7 mouse cellular contexts compared by ENCODE assay signal in genomic region chr19:41898860-41899259, GRCm38 (mm10). TPM values are rescaled to one million over a fixed set of nuclear protein-coding genes. Genes with fewer than 3 reads are reported as not detected.
DNase-seq lines count a peak whose midpoint lies in the region; ATAC-seq and TF ChIP-seq lines count a peak whose summit lies in the region.

No protein-coding gene starts in this region.

- H3K4me2 ChIP-seq in midbrain, postnatal 0 days (ENCODE audit: low read depth, low read length, poor library complexity, severe bottlenecking): no peak overlapping the region
- H3K4me2 ChIP-seq in forebrain, embryonic 15.5 days (replicated peaks): no peak overlapping the region

- no peaks in the 10 kb centered on the region for H3K36me3 ChIP-seq in ES-E14 (ENCODE audit: control insufficient read depth, insufficient read depth, low read length, poor library complexity, severe bottlenecking)
- no peaks in the 10 kb centered on the region for H3K36me3 ChIP-seq in midbrain, postnatal 0 days (ENCODE audit: insufficient read depth, low read length)
- no peaks in the 10 kb centered on the region for H3K36me3 ChIP-seq in forebrain, embryonic 15.5 days

- peak; percentile 67 for TF ChIP-seq CTCF in left cerebral cortex, adult 2 months (IDR thresholded peaks at IDR 0.05)
- TF ChIP-seq CTCF in midbrain, postnatal 0 days (IDR thresholded peaks at IDR 0.05): peak; percentile 74

- no peaks in the 10 kb centered on the region; a peak in 1 of 4 replicates for H3K4me1 ChIP-seq in ES-E14 (ENCODE audit: control insufficient read depth in 2 of 2, insufficient read depth in 2 of 2, low read length in 2 of 2, poor library complexity in 1 of 2)
- peaks cover 6% of the 10 kb centered on the region; the same call in 1 of the 2 replicates for H3K4me1 ChIP-seq in midbrain, postnatal 0 days (ENCODE audit: insufficient read depth, low read length)
- H3K4me1 ChIP-seq in forebrain, embryonic 15.5 days: peaks cover 17% of the 10 kb centered on the region

- no peak overlapping the region for H3K4me3 ChIP-seq in left cerebral cortex, adult 2 months
- no peak overlapping the region for H3K4me3 ChIP-seq in ES-E14 (ENCODE audit: insufficient read depth in 1 of 2, low read depth in 1 of 2, low read length in 2 of 2, poor library complexity in 1 of 2, severe bottlenecking in 1 of 2)
- H3K4me3 ChIP-seq in midbrain, postnatal 0 days (ENCODE audit: low read depth, low read length): no peak overlapping the region
- no peak overlapping the region for H3K4me3 ChIP-seq in forebrain, embryonic 15.5 days

- no peak for ATAC-seq in midbrain, postnatal 0 days (ENCODE audit: low FRiP score)
- ATAC-seq in forebrain, embryonic 15.5 days (replicated peaks): no peak

- DNase-seq in left cerebral cortex, adult 2 months (ENCODE audit: extremely low spot score in 1 of 2, low spot score in 2 of 2): no peak
- DNase-seq in left cerebral cortex, postnatal 36 days (ENCODE audit: low spot score in 2 of 2): no peak
- no peak for DNase-seq in ES-E14 (ENCODE audit: low read depth, low spot score)
- peak; percentile 80 for DNase-seq in brain, adult 2 months (ENCODE audit: low read depth, low spot score)
- peak; percentile 33 for DNase-seq in heart, postnatal 4 days
- peak; percentile 46 for DNase-seq in midbrain, postnatal 0 days (ENCODE audit: low spot score)

- no peak overlapping the region for H3K27ac ChIP-seq in left cerebral cortex, adult 2 months
- no peak overlapping the region for H3K27ac ChIP-seq in ES-E14 (ENCODE audit: insufficient read depth, low read depth, low read length, poor library complexity, severe bottlenecking)
- H3K27ac ChIP-seq in midbrain, postnatal 0 days (ENCODE audit: low read depth, low read length): no peak overlapping the region
- H3K27ac ChIP-seq in forebrain, embryonic 15.5 days (replicated peaks): no peak overlapping the region

- H3K27me3 ChIP-seq in midbrain, postnatal 0 days (ENCODE audit: insufficient read depth, low read length): no peaks in the 10 kb centered on the region
- no peaks in the 10 kb centered on the region for H3K27me3 ChIP-seq in forebrain, embryonic 15.5 days

- H3K9me3 ChIP-seq in ES-E14 (ENCODE audit: control insufficient read depth, insufficient read depth, low read depth, low read length): no peaks in the 10 kb centered on the region
- no peaks in the 10 kb centered on the region for H3K9me3 ChIP-seq in midbrain, postnatal 0 days (ENCODE audit: low read length)
- no peaks in the 10 kb centered on the region for H3K9me3 ChIP-seq in forebrain, embryonic 15.5 days

- H3K9ac ChIP-seq in ES-E14 (ENCODE audit: insufficient read depth, low read depth, low read length, poor library complexity, severe bottlenecking): no peak overlapping the region
- no peak overlapping the region for H3K9ac ChIP-seq in midbrain, postnatal 0 days (replicated peaks; ENCODE audit: low read length, poor library complexity, severe bottlenecking)
- no peak overlapping the region for H3K9ac ChIP-seq in forebrain, embryonic 15.5 days (replicated peaks)

- intact Hi-C loops in left cerebral cortex, adult 2 months (cut with DNase I): loop anchor here (5.0 kb wide), 1 partner anchor 128 kb away; no protein-coding TSS in a partner anchor
- intact Hi-C loops in left cerebral cortex, postnatal 36 days (cut with DNase I): no loop called here

- WGBS in midbrain, postnatal 0 days: 47% methylated on average over 4 of the region's 4 CpGs
- 44% methylated on average over 4 of the region's 4 CpGs for WGBS in forebrain, embryonic 15.5 days

- in situ Hi-C loops in ES-E14 (cut with MboI; ENCODE audit: low sequenced_read_pairs in 2 of 2, unreplicated experiment in 2 of 2): no loop called here

TF ChIP-seq in ES-E14, 5 proteins besides CTCF, POLR2A, EP300 and RAD21:
- TF ChIP-seq CHD2 (IDR thresholded peaks at IDR 0.05; ENCODE audit: low read depth, low read length) (no peak), ZNF384 (IDR thresholded peaks at IDR 0.05; ENCODE audit: low read depth, low read length) (0 out of 2 replicates have a peak, but pooled peaks have one; percentile 24)
TF ChIP-seq in ES-E14: peak in this region for 1.

RNA-seq across cellular contexts. Expression of gene Rrp12, which starts 2.9 kb away (rescaled TPM):
- total RNA-seq in left cerebral cortex, adult 2 months (2021): 10 to 100 TPM; 33.0 to 34.1 TPM
- total RNA-seq in left cerebral cortex, postnatal 36 days (2021): 10 to 100 TPM; 32.2 to 34.1 TPM
- total RNA-seq in ES-E14 (2012; rRNA removed): 48.6 and 55.6 TPM in 2 replicates
- total RNA-seq in heart, postnatal 4 days (2021): 10 to 100 TPM; 19.9 to 23.4 TPM
- total RNA-seq in midbrain, postnatal 0 days (2014; rRNA removed): 20.6 and 21.2 TPM in 2 replicates
- polyA plus RNA-seq in midbrain, postnatal 0 days (2015; fragmentation: Nextera tagmentation; extraction: Ambion mirVana): 13.9 and 14.1 TPM in 2 replicates
- polyA plus RNA-seq in forebrain, embryonic 15.5 days (2015; fragmentation: Nextera tagmentation; extraction: Ambion mirVana): 16.7 and 17.3 TPM in 2 replicates

RNA-seq across cellular contexts. Expression of gene Pgam1, which starts 12.9 kb away (rescaled TPM):
- 100 to 1,000 TPM; 539 to 569 TPM for total RNA-seq in left cerebral cortex, adult 2 months (2021)
- 100 to 1,000 TPM; 530 to 626 TPM for total RNA-seq in left cerebral cortex, postnatal 36 days (2021)
- 762 and 881 TPM in 2 replicates for total RNA-seq in ES-E14 (2012; rRNA removed)
- 100 to 1,000 TPM; 150 to 162 TPM for total RNA-seq in heart, postnatal 4 days (2021)
- 473 and 479 TPM in 2 replicates for total RNA-seq in midbrain, postnatal 0 days (2014; rRNA removed)
- 536 and 596 TPM in 2 replicates for polyA plus RNA-seq in midbrain, postnatal 0 days (2015; fragmentation: Nextera tagmentation; extraction: Ambion mirVana)
- polyA plus RNA-seq in forebrain, embryonic 15.5 days (2015; fragmentation: Nextera tagmentation; extraction: Ambion mirVana): 463 and 466 TPM in 2 replicates

RNA-seq across cellular contexts. Expression of gene Exosc1, which starts 34.4 kb away (rescaled TPM):
- 10 to 100 TPM; 22.7 to 27.9 TPM for total RNA-seq in left cerebral cortex, adult 2 months (2021)
- 10 to 100 TPM; 21.0 to 27.3 TPM for total RNA-seq in left cerebral cortex, postnatal 36 days (2021)
- total RNA-seq in ES-E14 (2012; rRNA removed): 45.2 and 48.2 TPM in 2 replicates
- 10 to 100 TPM; 18.0 to 18.2 TPM for total RNA-seq in heart, postnatal 4 days (2021)
- 18.0 and 28.8 TPM in 2 replicates for total RNA-seq in midbrain, postnatal 0 days (2014; rRNA removed)
- 61.2 and 62.3 TPM in 2 replicates for polyA plus RNA-seq in midbrain, postnatal 0 days (2015; fragmentation: Nextera tagmentation; extraction: Ambion mirVana)
- polyA plus RNA-seq in forebrain, embryonic 15.5 days (2015; fragmentation: Nextera tagmentation; extraction: Ambion mirVana): 76.8 and 78.4 TPM in 2 replicates

RNA-seq across cellular contexts. Expression of gene Zdhhc16, which starts 34.4 kb away (rescaled TPM):
- 10 to 100 TPM; 39.3 to 48.9 TPM for total RNA-seq in left cerebral cortex, adult 2 months (2021)
- 10 to 100 TPM; 45.4 to 48.5 TPM for total RNA-seq in left cerebral cortex, postnatal 36 days (2021)
- total RNA-seq in ES-E14 (2012; rRNA removed): 62.7 and 73.7 TPM in 2 replicates
- 10 to 100 TPM; 30.7 to 31.7 TPM for total RNA-seq in heart, postnatal 4 days (2021)
- total RNA-seq in midbrain, postnatal 0 days (2014; rRNA removed): 49.2 and 61.9 TPM in 2 replicates
- 86.7 and 91.0 TPM in 2 replicates for polyA plus RNA-seq in midbrain, postnatal 0 days (2015; fragmentation: Nextera tagmentation; extraction: Ambion mirVana)
- polyA plus RNA-seq in forebrain, embryonic 15.5 days (2015; fragmentation: Nextera tagmentation; extraction: Ambion mirVana): 88.5 and 96.9 TPM in 2 replicates

RNA-seq across cellular contexts. Expression of gene Frat2, which starts 50.9 kb away (rescaled TPM):
- 1 to 10 TPM; 7.7 to 8.4 TPM for total RNA-seq in left cerebral cortex, adult 2 months (2021)
- total RNA-seq in left cerebral cortex, postnatal 36 days (2021): 10 to 100 TPM in 1 of 2 experiments, 1 to 10 TPM in 1; 7.6 to 10.2 TPM
- 4.5 and 7.0 TPM in 2 replicates for total RNA-seq in ES-E14 (2012; rRNA removed)
- 1 to 10 TPM; 3.6 to 3.9 TPM for total RNA-seq in heart, postnatal 4 days (2021)
- total RNA-seq in midbrain, postnatal 0 days (2014; rRNA removed): 6.9 and 10.4 TPM in 2 replicates
- 6.7 and 8.0 TPM in 2 replicates for polyA plus RNA-seq in midbrain, postnatal 0 days (2015; fragmentation: Nextera tagmentation; extraction: Ambion mirVana)
- 16.9 and 17.9 TPM in 2 replicates for polyA plus RNA-seq in forebrain, embryonic 15.5 days (2015; fragmentation: Nextera tagmentation; extraction: Ambion mirVana)

Comparison
In these comparisons a context has a peak if more than half of its experiments do, and no peak if none do; other contexts are left out.
1. DNase-seq: peak in brain, adult 2 months (single experiment), heart, postnatal 4 days (single experiment) and midbrain, postnatal 0 days (single experiment); none in left cerebral cortex, adult 2 months (0 of 2), left cerebral cortex, postnatal 36 days (0 of 2) and ES-E14 (single experiment).